Mouse (Mus musculus) layer of hippocampus, adult 6 months (tissue): ENCODE results near the gene Prss36. TPM values are rescaled to one million over a fixed set of nuclear protein-coding genes. Genes with fewer than 3 reads are reported as not detected.

Experiments
- long read RNA-seq, 2 experiments: library from polyadenylated mRNA; unstranded; transcript quantifications; one replicate each; pipeline ENCODE4 v2.0.0; 2019 to 2020
- polyA plus RNA-seq: library from polyadenylated mRNA; unstranded; fragments of <200 nt; fragmentation: Nextera tagmentation; gene quantifications from 2 replicates; pipeline ENCODE4 v1.2.3, GENCODE M21; 2021

Prss36 gene
- polyA plus RNA-seq: 17.7 TPM in 2 replicates
- long read RNA-seq, experiment 1, partial matches to known transcripts: 1 of 13 reads
- long read RNA-seq, experiment 1, other reads (novel, unspliced or antisense): 6 of 13 reads
- long read RNA-seq, experiment 2, partial matches to known transcripts: 1 of 20 reads
- long read RNA-seq, experiment 2, other reads (novel, unspliced or antisense): 17 of 20 reads

GRCm38 (mm10) chr7:127946470-127947023 is at the start of gene Prss36:
Gene Prss36, minus strand, starts transcription at chr7:127946725.

GRCm38 (mm10) chr7:127993341-127993977 is 46.9 kb upstream of the Prss36 start, which contains the start of gene Pycard:
Gene Pycard, minus strand, starts transcription at chr7:127993867.

GRCm38 (mm10) chr7:127967004-127967921 is 20.7 kb upstream of the Prss36 start, which contains the start of gene Fus:
Gene Fus, plus strand, starts transcription at chr7:127967457.

GRCm38 (mm10) chr7:127929923-127930322 is 16.6 kb downstream of the Prss36 start, which contains the start of gene Prss8:
Gene Prss8, minus strand, starts transcription at chr7:127930104.

GRCm38 (mm10) chr7:127912190-127912871 is 34.2 kb downstream of the Prss36 start, which contains the start of gene Kat8:
Gene Kat8, plus strand, starts transcription at chr7:127912516.

GRCm38 (mm10) chr7:127903971-127904796 is 42.3 kb downstream of the Prss36 start, which contains the start of gene Bckdk:
Gene Bckdk, plus strand, starts transcription at chr7:127904082.

GRCm38 (mm10) chr7:127895442-127895841 is 51.1 kb downstream of the Prss36 start, which contains the start of the genes Gm21974 and Vkorc1:
Gene Gm21974, minus strand, starts transcription at chr7:127895454.
Gene Vkorc1, minus strand, starts transcription at chr7:127895617.

GRCm38 (mm10) chr7:127890798-127891197 is 55.7 kb downstream of the Prss36 start, which contains the start of gene Prss53:
Gene Prss53, minus strand, starts transcription at chr7:127890970.

Other genes with a start within 250 kb of the Prss36 start
- gene Bcl7c, start 237.8 kb downstream of the Prss36 start, polyA plus RNA-seq: 5.1 and 6.0 TPM in 2 replicates
- gene Ctf1, start 234.0 kb downstream of the Prss36 start, polyA plus RNA-seq: 4.1 and 4.5 TPM in 2 replicates
- gene Ctf2, start 214.6 kb downstream of the Prss36 start, polyA plus RNA-seq: 0.08 TPM in 1 of 2 replicates, not detected in the other
- gene Fbxl19, start 202.2 kb downstream of the Prss36 start, polyA plus RNA-seq: 1.0 TPM in 2 replicates
- gene Orai3, start 176.9 kb downstream of the Prss36 start, polyA plus RNA-seq: 31.4 and 32.6 TPM in 2 replicates
- 7.7 and 12.9 TPM in 2 replicates for gene Setd1a, start 170.1 kb downstream of the Prss36 start, polyA plus RNA-seq
- not detected in 2 replicates for gene Gm49388, start 161.1 kb downstream of the Prss36 start, polyA plus RNA-seq
- 5.9 and 14.2 TPM in 2 replicates for gene Hsd3b7, start 146.1 kb downstream of the Prss36 start, polyA plus RNA-seq
- 9.9 and 10.7 TPM in 2 replicates for gene Stx4a, start 122.4 kb downstream of the Prss36 start, polyA plus RNA-seq
- gene Stx1b, start 122.2 kb downstream of the Prss36 start, polyA plus RNA-seq: 29.2 and 31.2 TPM in 2 replicates
- gene Zfp646, start 70.5 kb downstream of the Prss36 start, polyA plus RNA-seq: 4.8 and 5.7 TPM in 2 replicates
- gene Zfp668, start 69.9 kb downstream of the Prss36 start, polyA plus RNA-seq: 9.2 and 11.8 TPM in 2 replicates
- gene Prss53, start 55.8 kb downstream of the Prss36 start, polyA plus RNA-seq: 0.75 and 0.94 TPM in 2 replicates
- gene Gm21974, start 51.3 kb downstream of the Prss36 start, polyA plus RNA-seq: not detected in 2 replicates
- 103 and 112 TPM in 2 replicates for gene Vkorc1, start 51.1 kb downstream of the Prss36 start, polyA plus RNA-seq
- 53.7 and 57.1 TPM in 2 replicates for gene Bckdk, start 42.6 kb downstream of the Prss36 start, polyA plus RNA-seq
- gene Kat8, start 34.2 kb downstream of the Prss36 start, polyA plus RNA-seq: 14.9 and 15.5 TPM in 2 replicates
- gene Prss8, start 16.6 kb downstream of the Prss36 start, polyA plus RNA-seq: 0.41 and 1.6 TPM in 2 replicates
- 5.8 TPM in 2 replicates for gene Fus, start 20.7 kb upstream of the Prss36 start, polyA plus RNA-seq
- 16.7 and 20.5 TPM in 2 replicates for gene Pycard, start 47.1 kb upstream of the Prss36 start, polyA plus RNA-seq
- not detected in 2 replicates for gene Trim72, start 57.2 kb upstream of the Prss36 start, polyA plus RNA-seq
- 3.3 and 3.4 TPM in 2 replicates for gene Itgam, start 115.9 kb upstream of the Prss36 start, polyA plus RNA-seq
- gene Gm49368, start 116.0 kb upstream of the Prss36 start, polyA plus RNA-seq: 0.04 TPM in 1 of 2 replicates, not detected in the other
- gene Itgax, start 182.8 kb upstream of the Prss36 start, polyA plus RNA-seq: 0.14 and 0.23 TPM in 2 replicates
- gene Itgad, start 207.7 kb upstream of the Prss36 start, polyA plus RNA-seq: 0.50 and 0.52 TPM in 2 replicates